Mouse (Mus musculus) neural tube, embryonic 13.5 days (tissue): ENCODE data around the gene Fam20a. TPM values are rescaled to one million over a fixed set of nuclear protein-coding genes. Genes with fewer than 3 reads are reported as not detected.

Experiments
- ATAC-seq: fragments of 200-750 bp; cut with Nextera tagmentation; 2 replicates; pipeline ENCODE4 v1.8.0; 2017; ENCODE audit warnings: low read depth, mild to moderate bottlenecking, moderate TSS enrichment, moderate library complexity
- H3K27ac ChIP-seq: fragments of 300-500 bp; sonication (generic); replicated peaks from 2 replicates; pipeline ENCODE4 v1.5.1; 2015; ENCODE audit warnings: moderate library complexity, mild to moderate bottlenecking, inconsistent platforms
- H3K27me3 ChIP-seq: fragments of 300-500 bp; sonication (generic); 2 replicates; pipeline ENCODE4 v1.6.1; 2015; ENCODE audit warnings: mild to moderate bottlenecking, inconsistent platforms
- H3K36me3 ChIP-seq: fragments of 300-500 bp; sonication (generic); 2 replicates; pipeline ENCODE4 v1.6.1; 2015; ENCODE audit warnings: mild to moderate bottlenecking, inconsistent platforms
- H3K4me1 ChIP-seq: fragments of 300-500 bp; sonication (generic); replicated peaks from 2 replicates; pipeline ENCODE4 v1.6.1; 2015; ENCODE audit warnings: inconsistent platforms
- H3K4me2 ChIP-seq: fragments of 300-500 bp; sonication (generic); 2 replicates; pipeline ENCODE4 v1.6.1; 2015; ENCODE audit warnings: inconsistent platforms, mild to moderate bottlenecking, moderate library complexity
- H3K4me3 ChIP-seq: fragments of 300-500 bp; sonication (generic); 2 replicates; pipeline ENCODE4 v1.5.1; 2015; ENCODE audit warnings: mild to moderate bottlenecking, inconsistent platforms
- H3K9ac ChIP-seq: fragments of 300-500 bp; sonication (generic); 2 replicates; pipeline ENCODE4 v1.6.1; 2015; ENCODE audit warnings: moderate library complexity, mild to moderate bottlenecking, inconsistent platforms
- H3K9me3 ChIP-seq: fragments of 300-500 bp; sonication (generic); 2 replicates; pipeline ENCODE4 v1.6.1; 2016; ENCODE audit warnings: inconsistent platforms
- WGBS: fragments of 180-500 bp; shearing (Covaris S2); methylation state at CpG from one replicate; pipeline ENCODE4 v1.1.7; 2015; 5-methylcytosine and 5-hydroxymethylcytosine counted together
- polyA plus RNA-seq: library from polyadenylated mRNA; unstranded; fragments of >200 nt; fragmentation: Nextera tagmentation; extraction: Ambion mirVana; gene quantifications from 2 replicates; pipeline ENCODE4 v1.2.1, GENCODE M21; 2015

The Fam20a gene
- polyA plus RNA-seq, 1 experiment from 2014 or later: 3.7 TPM

GRCm38 (mm10) chr11:109674542-109674941, 47.5 kb downstream of the Fam20a start:
- Histone ChIP-seq H3K27me3 (no peaks in the 10 kb centered on the region), H3K9me3 (no peaks in the 10 kb centered on the region), H3K27ac (no peak overlapping the region), H3K4me1 (peaks cover 3% of the 10 kb centered on the region; the same call in 1 of the 2 replicates), H3K9ac (no peak overlapping the region), H3K4me3 (no peak overlapping the region), H3K4me2 (no peak overlapping the region), H3K36me3 (peaks cover 10% of the 10 kb centered on the region)
- 78% methylated on average over 11 of the region's 11 CpGs for WGBS
- no peak for ATAC-seq

- Histone ChIP-seq H3K36me3 (peaks cover 14% of the 10 kb centered on the region), H3K4me1 (peaks cover 3% of the 10 kb centered on the region; the same call in 1 of the 2 replicates), H3K9me3 (no peaks in the 10 kb centered on the region), H3K9ac (no peak overlapping the region), H3K4me3 (no peak overlapping the region), H3K27ac (no peak overlapping the region), H3K4me2 (no peak overlapping the region), H3K27me3 (no peaks in the 10 kb centered on the region)
- ATAC-seq: no peak
- WGBS: 87% methylated on average over 7 of the region's 7 CpGs
Observed at GRCm38 (mm10) chr11:109673741-109674140, 48.3 kb downstream of the Fam20a start.

- no peaks in the 10 kb centered on the region for H3K27me3 ChIP-seq
- peaks cover 20% of the 10 kb centered on the region for H3K36me3 ChIP-seq
- ATAC-seq: no peak
- H3K9me3 ChIP-seq: no peaks in the 10 kb centered on the region
- WGBS: 82% methylated on average over 21 of the region's 21 CpGs
- no peak overlapping the region for H3K27ac ChIP-seq
- H3K9ac ChIP-seq: no peak overlapping the region
- no peak overlapping the region for H3K4me2 ChIP-seq
- H3K4me3 ChIP-seq: no peak overlapping the region
- peaks cover 3% of the 10 kb centered on the region; the same call in 1 of the 2 replicates for H3K4me1 ChIP-seq
Observed at GRCm38 (mm10) chr11:109672881-109673739, 49.0 kb downstream of the Fam20a start.

- no peak overlapping the region for H3K9ac ChIP-seq
- H3K4me1 ChIP-seq: peaks cover 3% of the 10 kb centered on the region; the same call in 1 of the 2 replicates
- no peak overlapping the region for H3K4me3 ChIP-seq
- H3K9me3 ChIP-seq: no peaks in the 10 kb centered on the region
- H3K4me2 ChIP-seq: no peak overlapping the region
- H3K27me3 ChIP-seq: no peaks in the 10 kb centered on the region
- WGBS: 87% methylated on average over 8 of the region's 8 CpGs
- peaks cover 27% of the 10 kb centered on the region for H3K36me3 ChIP-seq
- H3K27ac ChIP-seq: no peak overlapping the region
- ATAC-seq: no peak
Observed at GRCm38 (mm10) chr11:109672396-109672795, 49.7 kb downstream of the Fam20a start.

- Histone ChIP-seq H3K4me1 (peaks cover 3% of the 10 kb centered on the region; the same call in 1 of the 2 replicates), H3K27ac (no peak overlapping the region), H3K4me2 (no peak overlapping the region), H3K4me3 (no peak overlapping the region), H3K9ac (no peak overlapping the region), H3K9me3 (no peaks in the 10 kb centered on the region), H3K36me3 (peaks cover 31% of the 10 kb centered on the region), H3K27me3 (no peaks in the 10 kb centered on the region)
- no peak for ATAC-seq
- 91% methylated on average over 5 of the region's 5 CpGs for WGBS
Observed at GRCm38 (mm10) chr11:109672021-109672324, 50.1 kb downstream of the Fam20a start.

- peaks cover 37% of the 10 kb centered on the region for H3K36me3 ChIP-seq
- H3K27me3 ChIP-seq: no peaks in the 10 kb centered on the region
- WGBS: 82% methylated on average over 6 of the region's 6 CpGs
- H3K4me1 ChIP-seq: peaks cover 3% of the 10 kb centered on the region; the same call in 1 of the 2 replicates
- no peak overlapping the region for H3K4me3 ChIP-seq
- H3K4me2 ChIP-seq: no peak overlapping the region
- no peak overlapping the region for H3K27ac ChIP-seq
- no peak for ATAC-seq
- H3K9me3 ChIP-seq: no peaks in the 10 kb centered on the region
- no peak overlapping the region for H3K9ac ChIP-seq
Observed at GRCm38 (mm10) chr11:109671136-109672020, 50.7 kb downstream of the Fam20a start.

GRCm38 (mm10) chr11:109670026-109670916, 51.8 kb downstream of the Fam20a start:
- no peak overlapping the region for H3K9ac ChIP-seq
- peaks cover 3% of the 10 kb centered on the region; the same call in 1 of the 2 replicates for H3K4me1 ChIP-seq
- peak overlapping the region; percentile 56; the same call in 1 of the 2 replicates for H3K27ac ChIP-seq
- ATAC-seq: peak; percentile 59
- no peak overlapping the region for H3K4me3 ChIP-seq
- H3K27me3 ChIP-seq: no peaks in the 10 kb centered on the region
- WGBS: 63% methylated on average over 14 of the region's 14 CpGs
- peaks cover 48% of the 10 kb centered on the region for H3K36me3 ChIP-seq
- no peaks in the 10 kb centered on the region for H3K9me3 ChIP-seq
- H3K4me2 ChIP-seq: no peak overlapping the region

- H3K36me3 ChIP-seq: peaks cover 59% of the 10 kb centered on the region
- no peaks in the 10 kb centered on the region for H3K9me3 ChIP-seq
- 92% methylated on average over 8 of the region's 8 CpGs for WGBS
- ATAC-seq: no peak
- no peaks in the 10 kb centered on the region for H3K27me3 ChIP-seq
- no peak overlapping the region for H3K4me2 ChIP-seq
- no peak overlapping the region for H3K27ac ChIP-seq
- peaks cover 3% of the 10 kb centered on the region; the same call in 1 of the 2 replicates for H3K4me1 ChIP-seq
- H3K4me3 ChIP-seq: no peak overlapping the region
- H3K9ac ChIP-seq: no peak overlapping the region
Observed at GRCm38 (mm10) chr11:109669149-109669708, 52.9 kb downstream of the Fam20a start.

- 85% methylated on average over 8 of the region's 8 CpGs for WGBS
- Histone ChIP-seq H3K4me2 (no peak overlapping the region), H3K4me1 (peaks cover 3% of the 10 kb centered on the region; the same call in 1 of the 2 replicates)
Observed at GRCm38 (mm10) chr11:109668115-109668725, 53.9 kb downstream of the Fam20a start.

GRCm38 (mm10) chr11:109667371-109667770, 54.7 kb downstream of the Fam20a start:
- 92% methylated on average over 19 of the region's 19 CpGs for WGBS
- Histone ChIP-seq H3K9ac (no peak overlapping the region), H3K4me1 (peaks cover 3% of the 10 kb centered on the region; the same call in 1 of the 2 replicates), H3K4me2 (no peak overlapping the region), H3K9me3 (no peaks in the 10 kb centered on the region), H3K27me3 (no peaks in the 10 kb centered on the region), H3K36me3 (peaks cover 77% of the 10 kb centered on the region), H3K4me3 (no peak overlapping the region), H3K27ac (no peak overlapping the region)
- no peak for ATAC-seq

More at GRCm38 (mm10) chr11:109668115-109668725, 53.9 kb downstream of the Fam20a start:
- Histone ChIP-seq H3K9ac (no peak overlapping the region), H3K4me3 (no peak overlapping the region), H3K27ac (no peak overlapping the region), H3K27me3 (no peaks in the 10 kb centered on the region), H3K9me3 (no peaks in the 10 kb centered on the region), H3K36me3 (peaks cover 69% of the 10 kb centered on the region)
- no peak for ATAC-seq

- Histone ChIP-seq H3K4me3 (no peak overlapping the region), H3K27me3 (no peaks in the 10 kb centered on the region), H3K9me3 (no peaks in the 10 kb centered on the region), H3K9ac (no peak overlapping the region), H3K27ac (no peak overlapping the region), H3K36me3 (peaks cover 85% of the 10 kb centered on the region), H3K4me1 (peaks cover 3% of the 10 kb centered on the region; the same call in 1 of the 2 replicates), H3K4me2 (no peak overlapping the region)
- no peak for ATAC-seq
- WGBS: 96% methylated on average over 13 of the region's 13 CpGs
Observed at GRCm38 (mm10) chr11:109666411-109666810, 55.7 kb downstream of the Fam20a start.
